Mouse (Mus musculus) ES-Bruce4 (cell line): ENCODE results near the gene 3110021N24Rik. TPM values are rescaled to one million over a fixed set of nuclear protein-coding genes. Genes with fewer than 3 reads are reported as not detected.
"Not testable (repeated sequence)": the region's sequence is repeated elsewhere in the genome, so short reads cannot be mapped to it uniquely, and the experiment has no call there.

ENCODE experiments used
- H3K27ac ChIP-seq: 2 replicates; pipeline ENCODE4 v1.5.1; 2012; ENCODE audit warnings: low read length, inconsistent platforms; ENCODE audit not compliant: insufficient read depth
- H3K27me3 ChIP-seq: 2 replicates; pipeline ENCODE4 v1.6.1; 2012; ENCODE audit warnings: mild to moderate bottlenecking, low read length, inconsistent platforms; ENCODE audit not compliant: control insufficient read depth, poor library complexity, insufficient read depth, severe bottlenecking
- H3K36me3 ChIP-seq: 2 replicates; pipeline ENCODE4 v1.6.1; 2012; ENCODE audit warnings: inconsistent platforms, mild to moderate bottlenecking, low read length, moderate library complexity; ENCODE audit not compliant: control insufficient read depth, poor library complexity, insufficient read depth, severe bottlenecking
- H3K4me1 ChIP-seq: one replicate; pipeline ENCODE4 v1.8.1; 2011; ENCODE audit warnings: low read length; ENCODE audit not compliant: control insufficient read depth, insufficient read depth
- H3K4me3 ChIP-seq: 2 replicates; pipeline ENCODE4 v1.5.1; 2011; ENCODE audit warnings: low read depth, mild to moderate bottlenecking, low read length
- H3K9ac ChIP-seq: 2 replicates; pipeline ENCODE4 v1.6.1; 2012; ENCODE audit warnings: low read depth, mild to moderate bottlenecking, inconsistent platforms; ENCODE audit not compliant: poor library complexity, severe bottlenecking
- H3K9me3 ChIP-seq: replicated peaks from 2 replicates; pipeline ENCODE4 v1.6.1; 2012; ENCODE audit warnings: mild to moderate bottlenecking, low read length, inconsistent platforms; ENCODE audit not compliant: control insufficient read depth, poor library complexity, insufficient read depth, severe bottlenecking
- CTCF ChIP-seq: IDR thresholded peaks from one replicate; pipeline ENCODE4 v1.8.1; 2011; ENCODE audit warnings: low read depth, low read length
- EP300 ChIP-seq: IDR thresholded peaks from 2 replicates; pipeline ENCODE4 v1.6.1; 2011; ENCODE audit warnings: low read depth, low read length; ENCODE audit not compliant: insufficient read depth
- POLR2A ChIP-seq: IDR thresholded peaks from one replicate; pipeline ENCODE4 v1.8.1; 2011; ENCODE audit warnings: low read length; ENCODE audit not compliant: insufficient read depth
- polyA plus RNA-seq: library from polyadenylated mRNA; stranded (reverse); fragments of >200 nt; gene quantifications from 2 replicates; pipeline ENCODE4 v1.2.4, GENCODE M21; 2011; ENCODE audit warnings: low read depth; ENCODE audit not compliant: missing spikeins, insufficient read depth, insufficient read length

3110021N24Rik gene
- not detected in 2 replicates for polyA plus RNA-seq

- no peak within 1 kb of the TSS for H3K9ac ChIP-seq
- TF ChIP-seq CTCF = no peak
- no peak for TF ChIP-seq POLR2A
- TF ChIP-seq EP300 = no peak
- H3K4me3 ChIP-seq = no peak within 1 kb of the TSS
- no peaks in the 10 kb centered on the region for H3K36me3 ChIP-seq
- no peaks in the 10 kb centered on the region for H3K27me3 ChIP-seq
- H3K27ac ChIP-seq = no peak within 1 kb of the TSS
- no peaks in the 10 kb centered on the region for H3K4me1 ChIP-seq
- no peaks in the 10 kb centered on the region for H3K9me3 ChIP-seq
Measured at GRCm38 (mm10) chr4:108719349-108719748, at the start of gene 3110021N24Rik. Gene 3110021N24Rik, plus strand, starts transcription at chr4:108719649.

DNA sequence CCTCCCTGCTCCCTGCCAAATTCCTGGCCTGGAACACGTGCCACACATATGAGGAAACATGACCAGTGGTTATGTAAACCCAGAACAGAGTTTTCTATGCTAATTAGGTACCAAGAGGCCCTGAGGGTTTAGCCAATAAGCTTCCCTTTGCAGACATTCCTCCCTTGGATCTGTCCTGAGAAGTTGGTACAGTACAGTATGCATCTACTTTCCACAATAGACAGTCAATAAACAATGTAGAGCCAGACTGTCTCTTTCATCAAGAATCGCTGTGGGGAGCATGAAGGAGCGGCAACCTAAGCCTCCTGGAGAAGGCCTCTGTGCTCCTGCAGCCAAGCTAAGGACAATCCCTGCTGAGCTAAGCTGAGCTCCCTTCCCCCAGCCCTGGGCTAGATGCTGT lies 33.3 kb upstream of the 3110021N24Rik start:
- peaks cover 2% of the 10 kb centered on the region; the same call in 1 of the 2 replicates for H3K36me3 ChIP-seq
- no peaks in the 10 kb centered on the region for H3K27me3 ChIP-seq
- H3K4me3 ChIP-seq = no peak overlapping the region
- no peaks in the 10 kb centered on the region for H3K9me3 ChIP-seq
- no peak overlapping the region for H3K9ac ChIP-seq
- peaks cover 1% of the 10 kb centered on the region for H3K4me1 ChIP-seq
- H3K27ac ChIP-seq = no peak overlapping the region
- TF ChIP-seq CTCF (no peak), EP300 (no peak), POLR2A (no peak)

DNA sequence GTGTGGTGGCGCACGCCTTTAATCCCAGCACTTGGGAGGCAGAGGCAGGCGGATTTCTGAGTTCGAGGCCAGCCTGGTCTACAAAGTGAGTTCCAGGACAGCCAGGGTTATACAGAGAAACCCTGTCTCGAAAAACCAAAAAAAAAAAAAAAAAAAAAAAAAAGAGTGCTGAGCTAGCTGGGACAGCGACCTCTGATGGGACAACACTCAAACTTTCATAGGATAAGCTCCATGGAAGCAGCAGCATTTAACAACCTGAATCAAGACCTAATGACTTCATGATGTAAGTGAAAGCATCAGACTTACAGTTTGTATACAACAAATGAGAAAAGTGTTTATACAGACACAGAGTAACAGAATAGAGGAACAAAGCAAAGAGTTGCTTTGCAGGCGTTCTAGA lies 32.4 kb upstream of the 3110021N24Rik start:
- H3K9me3 ChIP-seq, H3K9ac ChIP-seq, H3K4me3 ChIP-seq, H3K36me3 ChIP-seq, H3K27ac ChIP-seq, H3K27me3 ChIP-seq, H3K4me1 ChIP-seq: not testable (repeated sequence)

GRCm38 (mm10) chr4:108690479-108690878 lies 29.0 kb upstream of the 3110021N24Rik start:
- TF ChIP-seq POLR2A (no peak), EP300 (no peak)
- Histone ChIP-seq H3K4me3 (no peak overlapping the region), H3K9me3 (no peaks in the 10 kb centered on the region), H3K36me3 (peaks cover 2% of the 10 kb centered on the region; the same call in 1 of the 2 replicates), H3K27ac (no peak overlapping the region), H3K4me1 (peaks cover 1% of the 10 kb centered on the region), H3K27me3 (no peaks in the 10 kb centered on the region), H3K9ac (no peak overlapping the region)

DNA sequence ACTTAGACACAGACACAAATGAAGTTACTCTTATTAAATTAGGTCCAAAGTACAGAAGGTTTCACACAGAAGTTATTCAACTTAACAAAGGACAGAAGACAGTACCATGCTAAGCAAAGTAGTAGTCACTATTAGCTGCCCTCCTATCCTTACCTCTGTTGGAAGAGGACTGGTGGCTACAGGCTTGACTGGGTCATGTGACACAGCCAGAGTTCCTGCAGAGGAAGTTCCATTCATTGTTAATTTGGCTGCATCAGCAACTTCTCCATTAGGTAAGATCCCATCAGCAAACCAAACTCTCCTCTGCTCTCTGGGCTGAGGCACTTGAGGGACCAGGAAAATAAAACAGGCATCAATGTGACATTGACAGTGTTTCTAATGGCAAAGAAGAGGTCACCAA lies 28.0 kb upstream of the 3110021N24Rik start:
- Histone ChIP-seq H3K27ac (no peak overlapping the region), H3K4me3 (no peak overlapping the region), H3K27me3 (no peaks in the 10 kb centered on the region), H3K9me3 (no peaks in the 10 kb centered on the region), H3K4me1 (peaks cover 1% of the 10 kb centered on the region), H3K9ac (no peak overlapping the region), H3K36me3 (peaks cover 2% of the 10 kb centered on the region; the same call in 1 of the 2 replicates)
- no peak for TF ChIP-seq POLR2A
- no peak for TF ChIP-seq EP300
- TF ChIP-seq CTCF = no peak

GRCm38 (mm10) chr4:108696934-108697333 lies 22.5 kb upstream of the 3110021N24Rik start:
- H3K4me1 ChIP-seq = no peaks in the 10 kb centered on the region
- H3K4me3 ChIP-seq = no peak overlapping the region
- no peaks in the 10 kb centered on the region for H3K9me3 ChIP-seq
- no peaks in the 10 kb centered on the region for H3K36me3 ChIP-seq
- TF ChIP-seq EP300 (no peak), POLR2A (no peak), CTCF (no peak)
- H3K9ac ChIP-seq = no peak overlapping the region
- H3K27ac ChIP-seq = no peak overlapping the region
- H3K27me3 ChIP-seq = no peaks in the 10 kb centered on the region

DNA sequence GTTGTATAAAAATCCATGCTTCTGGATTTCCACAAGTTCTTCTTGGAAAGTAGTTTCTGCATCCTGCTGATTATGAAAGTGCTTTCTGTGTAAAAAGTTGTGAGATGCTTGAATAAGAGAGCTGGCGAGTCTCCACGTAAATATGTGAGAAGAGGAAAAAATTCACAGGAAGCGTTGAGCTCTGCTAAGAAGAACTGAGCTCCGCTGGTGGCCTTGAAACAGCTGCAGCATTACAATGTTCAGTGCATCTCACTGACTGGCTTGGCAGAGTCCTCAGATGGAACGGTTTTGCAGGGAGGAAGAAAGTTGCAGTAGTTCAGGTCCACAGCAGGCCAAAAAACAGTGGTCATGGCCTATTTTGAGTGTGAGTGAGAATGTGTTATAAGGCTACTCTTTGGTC lies 11.2 kb upstream of the 3110021N24Rik start:
- no peak overlapping the region for H3K9ac ChIP-seq
- no peak overlapping the region for H3K4me3 ChIP-seq
- no peaks in the 10 kb centered on the region for H3K4me1 ChIP-seq
- H3K36me3 ChIP-seq = no peaks in the 10 kb centered on the region
- no peaks in the 10 kb centered on the region for H3K9me3 ChIP-seq
- H3K27me3 ChIP-seq = no peaks in the 10 kb centered on the region
- H3K27ac ChIP-seq = no peak overlapping the region
- TF ChIP-seq EP300 (no peak), CTCF (no peak), POLR2A (no peak)
